Mouse (Mus musculus) megakaryocyte progenitor cell, adult 5-6 weeks (primary cell): Measurements from ENCODE around the gene S100a13. TPM values are rescaled to one million over a fixed set of nuclear protein-coding genes. Genes with fewer than 3 reads are reported as not detected.

ENCODE experiments used
- ATAC-seq: replicated peaks from 2 replicates; pipeline ENCODE4 v1.8.0; 2016; ENCODE audit warnings: mild to moderate bottlenecking, moderate TSS enrichment, inconsistent platforms; ENCODE audit not compliant: poor library complexity
- total RNA-seq, 2 experiments: library from RNA; stranded (forward) in 1 of 2; stranded (reverse) in 1 of 2; fragments of 157-497, 149-512 nt in 1 of 2; fragments of 200-1000 nt in 1 of 2; gene quantifications; 2 replicates each; pipeline versions ENCODE4 v1.2.3 to v1.2.4; 2015 to 2017

Gene S100a13
- 49.3 and 59.5 TPM in 2 replicates for total RNA-seq (2015)
- total RNA-seq (2017) = 84.2 and 96.0 TPM in 2 replicates

DNA sequence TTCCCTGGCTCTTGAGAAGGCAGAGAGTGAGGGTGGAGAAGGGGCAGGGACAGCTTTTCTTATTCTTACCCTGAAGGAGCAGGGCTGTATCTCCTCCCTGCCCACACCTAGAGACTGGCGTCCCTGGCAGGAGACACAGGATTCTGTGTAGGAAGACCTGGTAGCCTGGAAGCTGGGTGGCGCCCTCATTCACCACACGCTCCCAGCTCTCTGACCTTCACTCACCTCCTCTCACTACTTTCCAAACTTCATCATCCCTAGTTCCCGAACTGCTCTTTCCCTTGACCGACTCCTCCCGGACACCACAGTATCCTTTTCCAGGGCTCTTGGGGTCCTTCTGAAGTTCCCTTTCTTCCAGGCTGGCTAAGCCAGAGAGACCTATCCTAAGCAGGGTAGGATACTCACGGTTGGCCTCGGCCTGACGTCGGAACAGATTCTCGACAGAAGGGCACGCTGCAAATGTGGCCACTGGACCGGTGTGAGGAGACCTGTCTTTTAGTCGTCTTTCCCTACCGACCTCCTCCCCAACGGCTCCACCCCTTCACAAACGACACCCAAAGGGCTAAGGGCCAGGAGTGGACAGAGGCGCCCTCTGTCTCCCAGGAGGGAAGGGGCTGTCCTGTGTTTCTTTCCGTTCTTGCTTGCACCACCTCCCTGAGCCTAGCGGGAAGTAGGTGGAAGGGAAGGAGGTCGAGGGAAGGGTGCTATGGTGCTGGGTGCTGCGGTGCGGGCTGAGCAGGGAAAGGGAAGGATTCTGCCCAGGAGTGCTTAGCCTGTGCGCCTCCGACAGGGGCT lies at the start of gene S100a13, which contains the start of gene S100a1:
Gene S100a13, plus strand, starts transcription at position 640 of the 795 bp plus-strand sequence.
Gene S100a1, minus strand, starts transcription at position 597 of the 795 bp plus-strand sequence.
- ATAC-seq = peak; percentile 71

DNA sequence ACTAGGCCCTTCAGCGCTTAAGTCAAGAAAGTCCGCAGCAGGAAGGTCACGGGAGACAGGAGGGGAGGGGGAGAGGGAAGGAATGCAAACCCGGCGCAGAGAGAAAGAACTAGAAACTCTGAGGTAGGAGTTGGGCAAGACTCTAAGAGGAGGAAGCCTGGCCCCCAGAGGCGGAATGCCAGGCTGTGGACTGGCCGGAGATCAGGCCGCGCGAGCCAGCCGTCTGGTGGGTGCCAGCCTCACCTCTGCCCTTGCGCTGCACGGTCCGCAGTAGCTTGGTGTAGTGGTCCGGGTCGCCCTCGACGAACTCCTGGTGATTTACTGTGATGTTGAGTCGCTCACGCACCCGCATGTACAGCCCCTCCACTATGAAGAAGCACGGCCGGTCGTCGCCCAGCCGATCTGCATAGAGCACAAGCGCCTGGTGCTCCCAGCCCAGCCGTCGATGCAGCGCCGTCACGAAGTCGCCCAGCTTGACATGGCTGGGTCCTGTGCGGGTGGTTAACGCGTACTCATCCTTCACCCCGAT lies 49.6 kb upstream of the S100a13 start:
- peak; percentile 33 for ATAC-seq

DNA sequence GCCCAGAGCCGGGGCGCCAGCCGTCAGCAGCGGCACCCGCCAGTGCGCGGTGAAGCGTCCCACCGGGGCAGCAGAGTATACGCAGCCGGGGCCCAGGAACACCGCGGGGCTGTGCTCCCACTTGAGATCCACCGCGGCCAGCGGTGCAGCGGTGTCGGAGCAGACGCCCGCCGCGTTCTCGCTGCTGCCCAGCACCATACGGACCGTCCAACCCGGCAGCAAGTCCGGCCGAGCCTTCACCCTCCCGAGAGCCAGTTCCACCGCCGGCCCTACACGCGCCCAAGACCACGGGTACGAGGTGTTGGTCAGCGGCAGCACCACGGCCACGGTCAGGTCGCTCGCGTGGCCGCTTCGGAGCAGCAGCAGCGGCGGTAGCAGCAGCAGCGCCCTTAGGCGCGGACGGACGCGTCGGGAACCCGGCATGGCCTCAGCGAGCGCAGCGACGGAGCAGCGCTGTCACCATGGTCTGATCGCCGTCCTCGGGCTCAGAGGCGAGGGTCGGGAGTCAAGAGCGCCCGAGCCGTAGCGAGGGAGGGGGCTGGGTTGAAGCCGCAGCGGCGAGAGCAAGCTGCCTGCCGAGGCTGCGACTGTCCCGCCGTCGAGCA lies 49.1 kb upstream of the S100a13 start:
- ATAC-seq = peak; percentile 11

DNA sequence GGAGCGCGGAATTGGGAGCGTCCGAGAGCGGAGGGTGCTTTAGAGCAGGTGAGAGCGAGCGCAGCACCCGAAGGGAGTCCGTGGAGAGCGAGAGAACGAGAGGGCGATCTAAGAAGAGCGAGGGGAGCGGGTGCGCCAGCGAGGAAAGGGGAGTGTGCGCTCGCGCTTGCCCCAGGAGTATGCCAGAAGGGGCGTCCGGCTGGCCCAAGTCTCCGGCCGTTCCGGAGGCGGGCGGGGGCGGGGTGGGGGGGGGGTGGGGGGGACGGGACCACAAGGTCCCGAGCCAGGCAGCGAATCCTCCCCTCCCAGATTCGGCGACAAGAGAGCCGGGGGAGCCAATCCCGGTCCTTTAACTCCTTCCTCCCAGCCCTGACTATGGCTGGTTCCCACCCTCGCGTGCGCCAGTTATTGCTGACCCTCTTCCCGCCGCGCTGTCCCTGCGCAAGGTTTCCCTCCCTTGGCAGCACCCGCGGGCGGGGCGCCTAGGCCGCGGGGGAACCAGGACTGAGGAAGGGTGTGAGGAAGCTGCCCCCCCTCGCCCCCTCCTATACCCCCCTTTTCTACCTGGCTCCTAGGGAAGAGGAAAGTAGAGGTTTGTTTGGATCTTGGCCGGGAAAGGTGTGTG lies 48.4 kb upstream of the S100a13 start, which contains the start of gene Npr1:
Gene Npr1, minus strand, starts transcription at position 181 of the 625 bp plus-strand sequence.
- peak; percentile 13; the same call in 1 of the 2 replicates for ATAC-seq

DNA sequence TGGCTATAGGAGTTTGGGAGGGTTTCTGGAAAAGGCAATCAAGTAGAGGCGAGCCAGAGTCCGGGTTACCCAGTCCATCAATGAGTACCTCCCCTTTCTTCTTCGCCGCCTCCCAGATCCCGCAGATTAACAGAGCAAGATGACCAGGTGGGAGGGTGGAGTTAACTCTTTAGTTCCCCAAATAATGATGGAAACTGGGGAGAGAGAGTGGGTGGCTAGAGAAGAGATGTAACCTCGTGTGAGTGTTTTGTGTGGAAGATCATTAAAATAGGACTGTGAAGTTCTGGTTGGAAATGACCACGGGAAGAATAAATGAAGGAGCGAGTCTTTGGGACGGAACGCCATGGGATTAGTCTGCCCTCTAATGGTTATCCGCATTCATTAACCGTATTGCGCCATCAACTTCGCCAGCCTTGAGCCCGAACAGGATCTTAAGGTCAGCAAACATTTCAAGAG lies 47.9 kb upstream of the S100a13 start:
- peak; percentile 57 for ATAC-seq

DNA sequence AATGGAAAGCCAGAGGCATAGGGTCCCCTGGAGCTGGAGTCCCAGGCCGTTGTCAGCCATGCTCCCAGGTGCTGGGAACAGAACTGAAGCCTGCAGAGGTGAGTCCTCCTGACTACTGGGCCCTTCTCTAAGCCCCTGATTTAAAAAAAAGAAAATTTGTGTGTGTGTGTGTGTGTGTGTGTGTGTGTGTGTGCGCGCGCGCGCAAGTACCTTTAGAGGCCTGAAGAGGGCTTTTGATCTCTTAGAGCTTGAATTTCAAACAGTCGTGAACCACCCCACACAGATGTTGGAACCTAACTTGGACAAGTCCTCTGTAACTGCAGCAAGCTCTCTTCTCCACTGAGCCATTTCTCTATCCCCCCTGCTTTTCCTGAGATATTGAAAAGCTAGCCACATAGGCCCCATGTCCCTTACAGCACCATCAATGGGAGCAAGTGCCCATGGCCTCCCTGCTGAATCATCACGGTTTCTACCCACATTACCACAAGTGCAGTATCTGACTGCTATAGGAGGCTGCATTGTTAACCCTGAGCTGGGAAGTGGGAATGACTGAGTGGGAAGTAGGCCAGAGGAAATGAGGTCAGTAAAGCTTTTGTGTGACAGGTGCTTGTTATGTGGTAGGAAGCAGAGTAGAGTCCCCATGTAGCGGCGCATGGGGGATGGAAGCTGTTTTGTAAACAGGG lies 46.5 kb upstream of the S100a13 start:
- ATAC-seq = no peak

DNA sequence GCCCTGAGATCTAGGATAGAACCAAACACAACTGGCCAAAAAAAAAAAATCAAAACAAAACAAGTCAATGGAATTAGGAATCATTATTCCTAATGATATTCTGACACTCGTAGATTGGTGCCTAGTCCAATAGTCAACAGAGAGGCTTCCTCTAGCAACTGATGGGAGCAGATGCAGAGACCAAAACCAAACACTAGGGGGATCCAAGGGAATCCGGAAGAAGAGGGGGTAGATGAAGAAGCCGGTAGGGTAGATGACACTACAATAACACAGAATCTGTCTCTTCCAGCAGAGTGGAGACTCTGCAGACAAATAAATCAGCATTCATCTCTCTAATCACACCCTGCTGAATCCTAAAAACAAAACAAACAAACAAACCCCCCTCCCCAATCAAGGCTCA lies 42.0 kb upstream of the S100a13 start:
- ATAC-seq = peak; percentile 63

DNA sequence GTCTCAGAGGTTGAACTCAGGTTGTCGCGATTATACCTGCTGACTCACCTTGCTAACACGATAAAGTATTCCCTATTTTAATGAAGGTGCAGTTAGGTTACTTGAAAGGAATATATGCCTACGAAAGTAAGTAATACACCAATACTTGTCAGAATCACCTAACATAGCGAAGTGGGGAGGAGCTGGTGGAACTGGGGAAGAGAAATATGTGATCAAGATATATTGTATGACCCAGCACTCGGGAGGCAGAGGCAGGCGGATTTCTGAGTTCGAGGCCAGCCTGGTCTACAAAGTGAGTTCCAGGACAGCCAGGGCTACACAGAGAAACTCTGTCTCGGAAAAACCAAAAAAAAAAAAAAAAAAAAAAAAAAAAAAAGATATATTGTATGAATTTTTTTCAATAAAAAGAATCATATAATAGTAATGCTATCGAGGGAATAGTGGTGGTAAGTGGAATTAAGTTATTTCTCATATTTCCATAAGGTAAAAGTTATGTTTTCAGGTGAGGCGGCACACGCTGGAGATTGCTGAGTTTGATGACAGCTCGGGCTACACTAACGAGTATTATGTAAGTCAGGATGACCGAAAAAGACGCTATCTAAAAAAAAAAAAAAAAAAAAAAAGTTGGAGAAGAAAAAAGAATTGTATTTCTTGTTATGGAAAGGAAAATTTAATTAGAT lies 38.9 kb upstream of the S100a13 start:
- ATAC-seq = peak; percentile 9; the same call in 1 of the 2 replicates

DNA sequence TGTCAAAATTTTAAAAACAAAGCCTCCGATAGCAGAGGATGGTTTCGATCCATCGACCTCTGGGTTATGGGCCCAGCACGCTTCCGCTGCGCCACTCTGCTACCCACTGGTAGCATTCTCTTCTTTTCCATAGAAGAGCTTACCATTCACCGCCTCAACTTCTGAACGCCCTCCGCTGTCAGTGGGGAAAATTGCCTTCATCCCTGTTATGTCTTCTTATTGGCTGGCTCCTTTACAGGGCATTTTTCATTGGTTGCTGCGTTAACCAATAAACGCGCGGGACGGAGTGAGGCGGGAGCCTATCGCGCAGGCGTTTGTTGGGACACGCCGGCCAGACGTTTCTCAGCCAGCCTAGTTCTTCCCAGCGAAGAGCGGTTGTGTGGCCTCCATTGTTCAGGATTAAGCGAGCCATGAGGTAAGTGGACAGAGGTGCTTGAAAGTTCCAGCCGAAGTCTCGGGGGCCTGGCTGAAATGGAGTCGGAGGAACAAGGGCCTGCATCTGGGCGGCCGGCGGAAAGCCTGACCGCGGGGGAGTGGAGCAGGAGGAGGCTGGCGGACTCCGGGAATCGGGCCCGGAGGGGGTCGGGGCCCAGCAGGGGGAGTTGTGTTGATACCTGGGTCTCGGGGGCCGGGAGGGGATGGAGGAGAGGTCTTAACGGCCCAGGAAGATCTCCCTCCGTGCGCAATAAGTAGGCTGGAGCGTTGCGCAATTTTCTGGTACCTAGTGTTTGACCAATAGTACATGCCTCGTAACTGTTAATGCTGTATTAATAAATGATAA lies 38.2 kb upstream of the S100a13 start, which contains the start of gene Ilf2:
Gene Ilf2, plus strand, starts transcription at position 296 of the 781 bp plus-strand sequence.
- ATAC-seq = peak; percentile 97

DNA sequence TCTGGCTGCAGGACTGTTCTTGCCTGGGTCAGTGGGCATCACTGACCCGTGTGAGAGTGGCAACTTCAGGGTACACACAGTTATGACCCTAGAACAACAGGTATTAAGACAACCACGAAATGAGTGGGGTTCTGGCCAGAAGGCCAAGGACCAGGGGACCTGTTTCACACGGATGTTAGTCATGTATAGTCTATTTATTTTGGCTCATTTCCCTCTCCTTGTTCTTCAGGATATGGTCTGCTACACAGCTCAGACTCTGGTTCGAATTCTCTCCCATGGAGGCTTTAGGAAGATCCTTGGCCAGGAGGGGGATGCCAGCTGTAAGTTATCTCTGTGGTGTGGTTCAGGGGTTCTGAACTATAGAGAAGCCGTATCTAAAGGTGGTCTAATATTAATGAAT lies 27.2 kb upstream of the S100a13 start:
- ATAC-seq = no peak

DNA sequence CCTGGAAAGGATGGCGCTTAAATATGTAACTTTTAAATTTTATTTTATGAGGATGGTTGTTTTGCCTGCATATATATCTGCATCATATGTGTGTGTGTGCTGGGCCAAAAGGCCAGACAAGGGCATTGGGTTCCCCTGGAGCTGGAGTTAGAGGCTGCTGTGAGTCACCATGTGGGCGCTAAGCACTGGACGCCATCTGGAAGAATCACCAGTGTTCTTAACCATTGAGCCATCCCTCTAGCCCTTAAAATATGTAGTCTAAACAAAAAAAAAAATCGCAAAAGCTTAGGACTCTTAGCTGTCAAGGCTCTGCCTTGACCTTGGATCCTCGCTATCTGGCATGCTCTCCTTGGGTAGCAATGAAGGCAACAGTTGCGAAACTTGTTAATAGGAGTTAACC lies 25.7 kb upstream of the S100a13 start:
- no peak for ATAC-seq

DNA sequence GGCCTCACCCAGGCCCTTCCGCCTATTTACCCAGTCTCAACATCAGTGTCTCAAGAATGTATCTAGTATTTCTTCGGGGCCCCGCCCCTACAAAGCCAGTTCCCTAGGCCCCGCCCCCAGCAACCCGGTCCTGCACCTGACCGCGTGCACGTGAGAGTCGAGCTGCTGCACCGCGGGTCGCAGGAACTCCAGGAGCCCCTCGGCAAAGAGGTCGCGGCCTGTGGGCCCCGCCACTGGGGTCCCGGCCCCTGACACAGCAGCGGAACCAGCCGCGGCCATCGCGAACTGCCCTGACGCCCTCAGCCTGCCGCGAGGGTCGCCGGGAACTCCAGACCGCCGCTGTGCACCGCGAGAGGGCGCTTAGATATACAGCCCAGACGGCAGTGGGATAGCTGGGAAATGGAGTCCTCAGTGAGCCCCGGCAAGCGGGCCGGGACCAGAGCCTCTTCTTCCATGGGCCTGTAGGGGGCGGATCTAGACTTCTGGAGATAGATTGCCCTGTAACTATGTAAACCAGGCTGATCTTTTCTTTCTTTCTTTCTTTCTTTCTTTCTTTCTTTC lies 23.5 kb upstream of the S100a13 start, which contains the start of gene Snapin:
Gene Snapin, minus strand, starts transcription at position 338 of the 561 bp plus-strand sequence.
- peak; percentile 98 for ATAC-seq

DNA sequence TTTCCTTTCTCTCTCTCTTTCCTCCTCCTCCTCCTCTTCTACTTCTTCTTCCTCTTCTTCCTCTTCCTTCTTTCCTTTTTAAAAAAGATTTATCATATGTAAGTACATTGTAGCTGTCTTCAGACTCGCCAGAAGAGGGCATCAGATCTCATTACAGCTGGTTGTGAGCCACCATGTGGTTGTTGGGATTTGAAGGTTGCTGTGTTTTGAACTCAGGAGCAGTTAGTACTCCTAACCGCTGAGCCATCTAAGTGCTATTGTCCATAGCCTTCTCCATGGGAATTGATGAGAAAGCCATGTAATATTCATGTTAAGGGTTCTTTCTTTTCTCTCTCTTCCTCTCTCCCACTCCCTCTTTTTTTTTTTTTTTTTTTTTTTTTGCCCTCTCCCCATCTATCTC lies 22.9 kb upstream of the S100a13 start:
- peak; percentile 21; the same call in 1 of the 2 replicates for ATAC-seq

DNA sequence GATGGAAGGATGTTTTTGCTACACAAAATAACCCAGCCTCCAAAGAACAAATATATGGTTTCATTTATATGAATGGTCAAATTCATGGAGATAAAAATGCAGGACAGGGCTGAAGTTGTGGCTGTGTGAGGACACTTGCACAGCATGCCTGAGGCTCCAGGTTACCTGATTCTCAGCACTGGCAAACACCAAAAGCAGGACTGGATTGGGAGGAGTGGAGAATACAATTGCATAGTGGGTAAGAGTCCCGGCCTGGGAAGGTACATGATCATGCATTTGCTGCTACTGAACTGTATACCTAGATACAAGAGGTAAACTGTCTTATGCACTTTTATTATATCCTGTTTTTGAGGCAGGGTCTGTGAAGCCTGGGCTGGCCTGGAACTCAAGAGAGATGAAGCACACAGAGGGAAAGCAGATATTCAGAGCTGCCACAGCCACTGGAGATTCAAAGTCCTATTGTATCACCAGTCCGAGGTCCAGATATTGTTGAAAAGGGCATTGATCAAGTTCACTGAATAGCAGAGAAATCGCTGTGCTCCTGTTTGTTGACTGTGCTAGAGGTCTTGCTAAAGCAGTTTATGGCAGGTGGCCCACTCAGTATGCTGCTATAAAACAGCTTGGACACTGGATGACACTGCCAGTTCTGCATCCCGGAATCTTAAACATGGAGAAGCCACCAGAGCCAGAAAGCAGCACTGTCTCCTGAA lies 20.2 kb upstream of the S100a13 start:
- no peak for ATAC-seq

DNA sequence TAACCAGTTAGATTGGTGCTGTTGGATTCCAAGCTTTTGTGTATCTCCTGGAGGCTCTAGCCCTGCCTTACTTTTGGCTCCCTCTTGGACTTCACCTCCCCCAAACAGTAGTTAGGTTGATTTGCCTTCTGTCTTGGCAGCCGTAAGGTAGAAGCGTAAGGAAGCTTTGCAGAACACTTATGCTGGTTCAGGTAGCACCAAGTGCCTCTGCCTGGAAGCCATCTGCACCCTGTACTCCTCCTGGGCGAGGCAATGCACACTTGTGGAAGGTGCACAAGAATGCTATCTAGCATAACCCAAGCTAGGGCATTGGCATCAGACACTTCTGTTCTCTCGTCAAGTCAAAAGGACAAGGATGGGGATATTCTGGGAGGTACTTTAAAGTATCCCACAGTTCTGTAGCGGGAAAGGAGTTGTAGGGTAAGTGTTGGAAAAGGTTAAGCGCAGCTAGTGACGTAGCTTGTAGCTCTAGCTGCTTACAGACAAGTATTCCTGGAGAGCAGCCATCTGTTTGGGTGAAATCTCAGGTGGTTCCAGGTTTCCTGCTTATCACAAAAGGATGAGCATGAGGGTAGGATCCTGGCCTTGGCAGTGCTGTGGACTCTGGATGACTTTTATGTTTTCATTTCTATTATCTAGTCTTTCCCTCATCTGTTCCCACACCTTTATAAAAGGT lies 18.2 kb upstream of the S100a13 start:
- no peak for ATAC-seq

DNA sequence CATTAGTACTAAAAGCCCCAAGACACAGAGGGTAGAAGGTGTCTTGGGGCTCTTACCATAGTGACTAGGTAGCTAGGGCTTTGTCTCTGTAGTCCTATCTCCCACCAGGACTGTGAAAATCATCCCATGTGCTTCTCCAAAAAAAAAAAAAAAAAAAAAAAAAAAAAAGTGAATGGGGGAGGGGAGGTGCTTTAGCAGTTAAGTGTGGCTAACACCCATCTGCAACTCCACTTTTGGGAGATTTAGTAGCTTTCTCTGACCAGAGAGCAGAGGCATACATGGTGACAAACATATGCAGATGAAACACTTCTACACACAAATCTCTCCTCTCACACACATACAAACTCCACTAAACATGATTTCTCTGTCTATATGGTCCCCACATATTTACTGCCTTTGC lies 16.6 kb upstream of the S100a13 start:
- ATAC-seq = no peak

DNA sequence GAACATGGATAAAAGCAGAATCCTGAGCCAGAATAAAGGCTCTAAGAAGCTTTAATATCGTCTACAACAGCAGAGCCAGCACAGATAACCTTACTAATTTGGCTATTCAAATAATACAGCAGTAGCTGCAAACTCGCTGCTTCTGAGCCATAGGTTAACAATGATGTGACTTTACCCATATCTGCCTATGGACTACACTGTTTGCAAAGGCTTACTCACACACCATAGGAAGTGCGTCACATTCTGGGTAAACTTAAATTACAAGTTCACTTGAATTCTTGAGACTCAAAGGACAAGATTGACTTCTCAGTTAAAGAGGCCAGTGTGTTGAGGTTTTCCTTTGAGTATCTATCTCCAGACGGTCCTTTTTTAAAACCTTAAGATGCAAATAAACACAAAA lies 10.8 kb upstream of the S100a13 start:
- ATAC-seq = no peak

DNA sequence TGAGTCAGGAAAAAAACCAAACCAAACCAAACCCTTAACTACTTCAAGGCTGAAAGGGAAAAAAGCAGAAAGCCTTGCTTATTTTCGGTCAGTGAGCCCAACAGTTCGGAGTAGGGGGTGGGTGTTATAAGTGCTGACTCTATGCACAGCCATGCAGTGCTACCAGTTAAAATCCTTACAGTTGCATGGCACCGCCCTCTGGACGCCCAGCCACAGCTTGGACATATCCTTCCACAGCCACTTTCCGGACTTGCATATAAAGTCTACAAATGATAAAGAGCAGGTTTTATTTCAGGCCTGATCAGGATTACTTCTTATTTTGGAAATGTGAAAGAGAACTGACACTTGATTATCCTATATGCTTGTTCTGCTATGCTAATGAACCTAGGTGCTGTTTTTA lies 9.0 kb upstream of the S100a13 start:
- ATAC-seq = no peak
